Mouse (Mus musculus) layer of hippocampus, adult 2 months (tissue): ENCODE results near the gene Lce1d. TPM values are rescaled to one million over a fixed set of nuclear protein-coding genes. Genes with fewer than 3 reads are reported as not detected.

Experiments
- DNase-seq, 2 experiments: peaks; one replicate each; pipeline ENCODE4 v3.0.0; 2022; ENCODE audit warnings: low spot score in 2 of 2
- H3K27ac ChIP-seq: fragments of 200-600 bp; 2 replicates; pipeline ENCODE4 v1.8.1; 2022
- H3K4me3 ChIP-seq: fragments of 200-600 bp; 2 replicates; pipeline ENCODE4 v1.8.1; 2022; ENCODE audit warnings: mild to moderate bottlenecking
- CTCF ChIP-seq: fragments of 200-600 bp; conservative IDR thresholded peaks from 2 replicates; pipeline ENCODE4 v1.8.1; 2022; ENCODE audit warnings: antibody characterized with exemption, mild to moderate bottlenecking, moderate library complexity
- total RNA-seq, 2 experiments: library from RNA; stranded (reverse); gene quantifications; 2 replicates each; pipeline ENCODE4 v1.2.3; 2021

Gene Lce1d
- total RNA-seq, 2 experiments from 2014 or later = not detected

- Histone ChIP-seq H3K27ac (no peak overlapping the region), H3K4me3 (no peak overlapping the region)
- TF ChIP-seq CTCF = no peak
- DNase-seq = no peak
Observed at GRCm38 (mm10) chr3:92637745-92638652, 49.0 kb downstream of the Lce1d start.

Other genes starting within 250 kb of the Lce1d start
- gene Sprr1b, start 248.4 kb downstream of the Lce1d start, total RNA-seq = not detected
- not detected for gene Sprr3, start 228.5 kb downstream of the Lce1d start, total RNA-seq
- not detected for gene Sprr1a, start 201.3 kb downstream of the Lce1d start, total RNA-seq
- gene Sprr4, start 186.7 kb downstream of the Lce1d start, total RNA-seq = not detected
- not detected for gene 2310046K23Rik, start 152.7 kb downstream of the Lce1d start, total RNA-seq
- gene Ivl, start 113.5 kb downstream of the Lce1d start, total RNA-seq = not detected
- gene Smcp, start 98.2 kb downstream of the Lce1d start, total RNA-seq = not detected
- not detected for gene 2210017I01Rik, start 79.7 kb downstream of the Lce1d start, total RNA-seq
- gene Lce6a, start 65.5 kb downstream of the Lce1d start, total RNA-seq = not detected
- gene Lce1a1, start 38.9 kb downstream of the Lce1d start, total RNA-seq = not detected
- gene Lce1b, start 30.3 kb downstream of the Lce1d start, total RNA-seq = not detected
- not detected for gene Lce1a2, start 16.9 kb downstream of the Lce1d start, total RNA-seq
- gene Lce1c, start 8.0 kb downstream of the Lce1d start, total RNA-seq = not detected
- not detected for gene Lce1e, start 21.9 kb upstream of the Lce1d start, total RNA-seq
- not detected for gene Lce1f, start 33.1 kb upstream of the Lce1d start, total RNA-seq
- gene Gm38119, start 51.9 kb upstream of the Lce1d start, total RNA-seq = not detected
- not detected for gene Lce1g, start 65.1 kb upstream of the Lce1d start, total RNA-seq
- gene Lce1h, start 77.9 kb upstream of the Lce1d start, total RNA-seq = not detected
- not detected for gene Lce1i, start 91.7 kb upstream of the Lce1d start, total RNA-seq
- gene Lce1j, start 103.3 kb upstream of the Lce1d start, total RNA-seq = not detected
- gene Lce1k, start 120.7 kb upstream of the Lce1d start, total RNA-seq = not detected
- gene Kprp, start 140.0 kb upstream of the Lce1d start, total RNA-seq = not detected
- gene Lce1l, start 164.1 kb upstream of the Lce1d start, total RNA-seq = not detected
- gene 2310050C09Rik, start 183.0 kb upstream of the Lce1d start, total RNA-seq = not detected
- gene Lce3a, start 239.0 kb upstream of the Lce1d start, total RNA-seq = not detected
- not detected for gene Lce3b, start 245.8 kb upstream of the Lce1d start, total RNA-seq